Mouse (Mus musculus) gastrocnemius, postnatal 25 days (tissue): Measurements from ENCODE around the gene Oas1f. TPM values are rescaled to one million over a fixed set of nuclear protein-coding genes. Genes with fewer than 3 reads are reported as not detected.

Experiments
- microRNA-seq, 2 experiments: library from miRNA; unstranded; fragments of <30 nt; microRNA quantifications; one replicate each; pipeline ENCODE4 v1.2.0; 2021; ENCODE audit warnings: borderline replicate concordance in 2 of 2
- total RNA-seq, 2 experiments: library from RNA; stranded (reverse); gene quantifications; 1 replicate in 1 of 2; 2 replicates in 1 of 2; pipeline ENCODE4 v1.2.3; 2021

Oas1f gene
- total RNA-seq, 2 experiments from 2014 or later: not detected

Small RNA genes within 50 kb of the gene (microRNA-seq; reads per million reads assigned to microRNA genes)
- 0 reads per million in 2 experiments for gene Gm22907

Other genes starting within 250 kb of the Oas1f start
- 1 to 10 TPM; 4.8 to 6.3 TPM for gene Rita1, start 234.8 kb upstream of the Oas1f start, total RNA-seq
- 10 to 100 TPM; 15.7 to 17.1 TPM for gene Ddx54, start 234.6 kb upstream of the Oas1f start, total RNA-seq
- gene Cfap73, start 213.1 kb upstream of the Oas1f start, total RNA-seq: not detected
- gene Rasal1, start 198.6 kb upstream of the Oas1f start, total RNA-seq: not detected
- gene Dtx1, start 135.4 kb upstream of the Oas1f start, total RNA-seq: under 1 TPM; 0.61 to 0.91 TPM
- gene Oas2, start 97.5 kb upstream of the Oas1f start, total RNA-seq: under 1 TPM; 0.21 to 0.28 TPM
- gene Oas3, start 69.7 kb upstream of the Oas1f start, total RNA-seq: not detected
- gene Oas1e, start 51.8 kb upstream of the Oas1f start, total RNA-seq: not detected
- gene Oas1c, start 34.9 kb upstream of the Oas1f start, total RNA-seq: not detected
- not detected for gene Oas1h, start 14.1 kb downstream of the Oas1f start, total RNA-seq
- gene Oas1g, start 40.2 kb downstream of the Oas1f start, total RNA-seq: not detected
- gene Oas1a, start 60.2 kb downstream of the Oas1f start, total RNA-seq: under 1 TPM in 1 of 2 experiments, not detected in 1; 0.24 TPM
- gene Oas1d, start 67.2 kb downstream of the Oas1f start, total RNA-seq: not detected
- gene Rph3a, start 162.7 kb downstream of the Oas1f start, total RNA-seq: under 1 TPM in 1 of 2 experiments, not detected in 1; 0.11 TPM